Mouse (Mus musculus): ENCODE data around the gene Rab37.
A peak's percentile ranks its signal among the peaks of the same experiment; 100 is the strongest.

Gene Rab37

GRCm38 (mm10) chr11:115198932-115199384 is 107.7 kb downstream of the Rab37 start:
- DNase-seq (ENCODE audit: low spot score) = no peak

- no peak for DNase-seq (ENCODE audit: low spot score)
Observed at GRCm38 (mm10) chr11:115200520-115200919, 109.3 kb downstream of the Rab37 start.

- DNase-seq (ENCODE audit: low spot score) = peak; percentile 77
Observed at GRCm38 (mm10) chr11:115202316-115202715, 111.1 kb downstream of the Rab37 start.

- DNase-seq (ENCODE audit: low spot score) = no peak
Observed at GRCm38 (mm10) chr11:115202756-115203155, 111.5 kb downstream of the Rab37 start.

GRCm38 (mm10) chr11:115208126-115208525 is 116.9 kb downstream of the Rab37 start:
- DNase-seq (ENCODE audit: low spot score) = no peak

GRCm38 (mm10) chr11:115208776-115209732 is 117.8 kb downstream of the Rab37 start:
- DNase-seq (ENCODE audit: low spot score) = no peak

- DNase-seq (ENCODE audit: low spot score) = no peak
Observed at GRCm38 (mm10) chr11:115209958-115210357, 118.7 kb downstream of the Rab37 start.

Data from urinary bladder, postnatal 14 days (tissue).